Mouse (Mus musculus) testis, postnatal 10 days (tissue): ENCODE results near the gene Rpl37.
"Not testable (repeated sequence)": the region's sequence is repeated elsewhere in the genome, so short reads cannot be mapped to it uniquely, and the experiment has no call there.

Experiments used
- DNase-seq: peaks from one replicate; pipeline ENCODE4 v3.0.0; 2021; ENCODE audit warnings: low spot score

The Rpl37 gene

DNA sequence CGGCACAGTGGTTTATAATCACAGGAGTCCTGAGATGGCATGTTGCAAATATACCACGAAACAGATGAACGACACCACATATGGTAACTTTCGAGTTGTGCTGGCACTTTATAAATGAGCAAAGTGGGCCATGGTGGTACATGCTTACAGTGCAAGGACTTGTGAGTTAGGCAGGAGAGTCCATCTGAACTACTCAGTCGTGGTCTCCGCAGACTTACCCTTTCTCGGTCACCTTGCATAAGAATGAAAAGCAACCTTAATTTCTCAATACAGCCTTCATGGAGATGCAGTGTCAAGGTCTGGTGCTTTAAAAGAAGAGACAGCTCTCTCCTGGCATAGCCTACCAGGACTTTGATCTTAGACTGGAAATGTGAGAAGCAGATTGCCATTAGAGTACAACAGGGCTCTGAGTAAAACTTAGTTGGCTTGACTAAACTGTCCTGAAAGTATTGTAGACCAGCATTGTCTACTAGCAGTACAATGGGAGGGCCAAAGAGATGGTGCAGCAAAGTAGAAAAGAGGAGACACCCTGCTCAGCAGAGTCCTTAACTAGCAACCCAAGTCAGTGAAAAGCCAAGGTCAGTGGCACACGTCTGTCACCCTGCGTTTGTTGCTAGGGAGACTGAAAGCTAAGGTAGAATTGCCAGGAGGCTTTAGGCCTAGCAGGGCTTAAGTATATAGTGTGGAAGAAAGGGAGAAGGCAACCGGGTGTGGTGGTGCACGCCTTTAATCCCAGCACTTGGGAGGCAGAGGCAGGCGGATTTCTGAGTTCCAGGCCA is 5.3 kb downstream of the Rpl37 start:
- no peak for DNase-seq

DNA sequence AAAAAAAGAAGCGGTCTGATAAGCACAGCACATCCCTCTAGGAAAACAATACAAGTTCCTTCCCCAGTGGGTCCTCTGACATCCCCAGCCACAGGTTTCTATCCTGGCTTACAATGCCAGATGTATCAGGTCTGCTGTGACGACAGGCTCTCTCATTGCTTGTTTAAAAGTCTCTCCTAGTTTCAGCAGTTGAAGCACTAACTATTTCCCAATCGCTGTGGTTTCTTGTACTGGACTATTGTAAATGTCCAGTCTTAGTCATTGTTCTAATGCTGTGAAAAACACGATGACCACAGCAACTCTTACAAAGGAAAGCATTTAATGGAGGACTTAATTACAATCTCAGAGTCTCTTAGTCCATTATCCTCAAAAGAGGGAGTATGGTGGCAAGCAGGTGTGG is 10.0 kb downstream of the Rpl37 start:
- DNase-seq = no peak

GRCm38 (mm10) chr15:5127487-5127886 is 11.0 kb downstream of the Rpl37 start:
- no peak for DNase-seq

- no peak for DNase-seq
Measured at GRCm38 (mm10) chr15:5128176-5128940, 11.9 kb downstream of the Rpl37 start.

GRCm38 (mm10) chr15:5129111-5129805 is 12.8 kb downstream of the Rpl37 start:
- DNase-seq = no peak

GRCm38 (mm10) chr15:5130887-5131668 is 14.6 kb downstream of the Rpl37 start:
- DNase-seq = not testable (repeated sequence)

- DNase-seq = no peak
Measured at GRCm38 (mm10) chr15:5133301-5133700, 16.9 kb downstream of the Rpl37 start.

GRCm38 (mm10) chr15:5134179-5134578 is 17.7 kb downstream of the Rpl37 start:
- DNase-seq = no peak

GRCm38 (mm10) chr15:5134945-5135483 is 18.6 kb downstream of the Rpl37 start:
- no peak for DNase-seq

DNA sequence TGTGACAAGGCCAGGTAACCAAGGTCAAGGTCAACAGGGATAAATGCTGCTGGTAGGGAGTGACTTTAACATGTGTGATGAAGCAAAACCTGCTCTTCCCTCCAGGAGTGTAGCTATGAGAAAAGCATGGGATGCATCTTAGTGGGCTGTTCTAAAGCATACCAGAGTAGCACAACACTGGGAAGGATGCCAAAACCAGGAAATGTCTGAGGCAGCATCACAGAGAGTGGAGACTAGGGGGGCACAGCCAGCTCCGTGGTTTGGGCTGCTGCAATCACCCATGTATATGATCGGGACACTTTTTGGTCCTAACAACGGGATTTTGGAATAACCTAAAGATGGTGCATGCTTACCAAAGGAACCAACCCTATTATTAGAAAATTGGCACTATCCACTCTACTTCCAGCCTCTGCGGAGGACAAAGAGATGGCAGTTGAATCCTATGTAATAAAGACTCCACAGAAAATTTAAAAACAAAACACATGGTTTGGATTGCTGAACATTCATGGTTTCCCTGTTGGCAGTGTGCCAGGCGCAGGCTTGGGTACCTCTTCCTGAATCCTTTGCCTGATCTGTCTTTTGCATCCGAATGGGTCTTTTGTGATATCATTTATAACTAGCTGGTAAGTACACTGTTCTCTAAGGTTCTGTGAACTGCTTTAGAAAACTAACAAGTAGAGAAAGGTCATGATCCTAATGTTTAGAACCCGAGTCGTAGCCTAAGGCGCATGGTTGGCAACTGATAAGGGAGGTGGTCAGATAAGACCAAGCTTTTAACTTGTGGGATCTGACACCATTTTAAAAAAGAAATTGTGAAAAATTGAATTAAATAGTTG is 21.8 kb downstream of the Rpl37 start:
- DNase-seq = no peak

DNA sequence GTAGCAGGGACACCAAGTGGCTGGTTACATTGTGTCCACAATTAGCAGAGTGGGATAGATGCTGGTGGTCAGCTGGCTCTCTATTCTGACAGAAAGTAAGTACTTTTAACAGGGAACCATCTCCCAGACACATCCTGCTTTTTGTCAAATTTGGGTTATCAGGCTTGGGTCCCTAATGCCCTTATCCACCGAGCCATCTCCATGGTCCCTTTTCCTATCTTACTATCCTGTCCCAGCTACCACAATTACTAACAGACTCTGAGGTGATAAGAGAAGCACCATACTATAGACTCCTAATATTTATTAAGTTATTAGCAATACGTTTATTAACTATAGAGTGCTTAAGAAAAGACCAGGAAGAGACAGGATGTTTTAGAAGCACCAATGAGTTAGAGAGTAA is 22.9 kb downstream of the Rpl37 start:
- no peak for DNase-seq

DNA sequence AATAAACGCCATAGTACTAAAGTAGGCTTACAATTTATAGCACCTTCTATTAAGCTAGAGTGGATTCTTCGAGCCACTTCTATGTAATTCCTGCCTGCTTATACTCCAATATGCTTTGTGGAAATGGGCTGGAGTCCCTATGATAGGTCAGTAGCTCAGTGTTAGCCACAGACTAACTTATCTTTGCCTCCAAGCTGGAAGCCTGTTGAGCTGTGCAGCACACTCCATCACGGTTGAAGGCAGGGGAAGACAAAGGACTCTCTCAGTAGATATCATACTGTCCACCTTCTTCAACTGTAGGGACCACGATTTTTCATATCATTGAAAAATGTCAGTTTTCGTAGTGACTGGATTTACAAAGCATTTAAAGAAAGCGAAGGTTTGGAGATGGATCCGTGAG is 23.4 kb downstream of the Rpl37 start:
- DNase-seq = no peak

DNA sequence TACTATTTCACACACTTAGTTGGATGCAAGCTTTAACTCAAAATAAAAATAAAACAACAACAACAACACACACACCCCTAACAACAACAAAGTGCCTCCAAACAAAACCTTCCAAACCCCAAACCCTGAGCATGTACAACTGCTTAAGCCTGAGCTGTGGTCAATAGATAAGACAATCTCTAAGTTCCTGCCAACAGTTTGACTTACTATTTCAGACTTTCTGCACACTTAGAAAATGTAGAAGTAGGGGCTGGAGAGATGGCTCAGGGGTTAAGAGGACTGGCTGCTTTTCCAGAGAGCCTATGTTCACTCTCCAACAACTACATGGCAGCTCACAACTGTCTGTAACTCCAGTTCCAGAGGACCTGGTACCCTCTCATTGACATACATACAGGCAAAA is 23.9 kb downstream of the Rpl37 start:
- DNase-seq = no peak

- no peak for DNase-seq
Measured at GRCm38 (mm10) chr15:5142047-5142446, 25.6 kb downstream of the Rpl37 start.

- no peak for DNase-seq
Measured at GRCm38 (mm10) chr15:5142714-5143113, 26.3 kb downstream of the Rpl37 start.

- peak; percentile 85 for DNase-seq
Measured at GRCm38 (mm10) chr15:5143361-5144020, 27.0 kb downstream of the Rpl37 start, which contains the start of gene Prkaa1. TSS of gene Prkaa1 (plus strand) at chr15:5143861.

DNA sequence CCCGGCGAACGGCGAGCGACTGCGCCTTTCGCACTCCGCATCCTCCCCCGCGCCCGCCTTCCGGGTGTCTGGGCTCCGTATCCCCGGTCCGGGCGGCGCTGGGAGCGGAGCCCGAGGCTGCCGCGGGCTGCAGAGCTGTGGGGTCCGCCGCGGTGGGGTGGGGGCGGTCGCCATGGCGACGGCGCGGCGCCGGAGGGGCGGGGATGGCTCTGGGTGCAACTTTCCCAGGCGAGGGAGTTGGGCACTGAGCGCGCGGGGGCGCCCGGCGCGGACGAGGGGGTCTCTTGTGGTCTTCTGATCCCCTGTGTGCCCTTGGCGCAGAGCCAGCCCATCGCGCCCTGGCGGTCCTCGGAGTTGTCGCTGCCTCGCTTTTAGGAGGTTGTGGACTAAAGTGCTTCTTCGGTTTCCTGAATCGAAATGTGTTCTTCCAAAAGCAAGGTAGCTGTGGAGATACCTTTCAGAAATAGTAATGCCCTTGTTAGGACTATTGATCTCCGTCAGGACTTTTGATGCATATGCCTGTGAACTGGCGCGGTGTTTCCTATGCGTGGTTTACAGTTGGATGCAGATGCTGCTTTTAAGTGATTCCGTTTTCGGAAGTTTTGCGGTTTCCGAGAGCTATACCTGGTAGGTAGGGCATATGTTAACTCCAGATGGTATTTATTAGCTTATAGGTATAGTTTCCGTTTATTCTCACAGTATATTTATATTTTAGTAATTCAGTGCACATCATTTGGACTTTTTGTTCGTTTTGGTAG is 27.8 kb downstream of the Rpl37 start:
- peak; percentile 89 for DNase-seq

DNA sequence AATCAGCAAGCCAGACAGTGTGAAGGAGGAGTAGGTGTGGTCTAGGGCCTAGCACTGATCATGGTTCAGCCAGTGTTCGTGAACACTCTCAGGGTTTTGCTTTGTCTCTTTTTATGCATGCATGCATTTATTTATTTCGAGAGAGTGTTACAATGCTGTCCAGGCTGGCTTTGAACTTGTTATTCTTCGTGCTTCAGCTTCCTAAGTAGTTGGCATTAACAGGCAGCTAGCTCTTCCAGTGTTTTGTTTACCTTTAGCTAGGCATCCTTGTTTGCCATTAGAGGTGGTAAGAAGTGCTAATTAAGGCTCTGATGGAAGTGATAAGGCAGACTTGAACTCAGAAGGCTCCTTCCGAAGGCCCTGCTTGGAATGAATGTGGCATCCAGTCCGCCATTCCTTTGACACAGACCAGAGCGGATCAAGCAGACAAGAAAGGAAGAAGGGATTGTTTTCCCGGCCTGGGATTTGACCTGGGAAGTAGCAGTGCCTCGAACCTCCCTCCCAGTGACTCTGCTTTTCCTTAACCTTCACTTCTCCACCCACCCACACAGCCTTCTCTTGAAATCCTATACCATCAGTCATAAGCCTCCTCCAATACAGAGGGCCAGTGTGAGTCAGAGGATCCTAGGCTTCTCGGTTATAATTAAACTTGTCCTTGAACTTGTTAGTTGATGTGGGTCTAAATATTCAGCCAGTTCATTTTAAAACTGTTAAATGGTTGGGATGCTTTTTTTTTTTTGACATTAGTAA is 28.9 kb downstream of the Rpl37 start:
- DNase-seq = no peak

DNA sequence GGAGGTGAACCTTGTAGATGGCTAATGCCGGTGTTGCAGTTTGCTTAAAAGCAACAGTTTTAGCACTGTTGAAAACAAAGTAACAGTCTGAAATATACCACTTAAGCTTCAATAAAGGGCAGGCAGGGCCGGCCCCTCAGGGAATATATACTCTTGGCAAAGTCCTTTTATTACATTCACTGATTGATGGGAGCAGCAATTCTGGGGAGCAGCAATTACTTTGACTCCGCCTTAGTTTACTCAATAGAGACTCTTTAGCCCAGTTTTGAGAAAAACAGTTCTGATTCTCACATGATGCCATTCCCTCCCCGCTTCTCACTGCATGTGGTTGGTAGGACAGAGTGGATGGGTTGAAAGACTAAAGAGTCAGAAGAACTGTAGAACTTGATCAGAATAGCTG is 32.7 kb downstream of the Rpl37 start:
- DNase-seq = no peak
